Mouse (Mus musculus) E14TG2a.4 (cell line): Measurements from ENCODE around the gene Nt5dc3.

Experiments
- CTCF ChIP-seq: conservative IDR thresholded peaks from 2 replicates; pipeline ENCODE4 v1.5.1; 2014; ENCODE audit warnings: low read length
- POU5F1 ChIP-seq: IDR thresholded peaks from 2 replicates; pipeline ENCODE4 v1.6.1; 2014; ENCODE audit warnings: low read length, borderline replicate concordance

DNA sequence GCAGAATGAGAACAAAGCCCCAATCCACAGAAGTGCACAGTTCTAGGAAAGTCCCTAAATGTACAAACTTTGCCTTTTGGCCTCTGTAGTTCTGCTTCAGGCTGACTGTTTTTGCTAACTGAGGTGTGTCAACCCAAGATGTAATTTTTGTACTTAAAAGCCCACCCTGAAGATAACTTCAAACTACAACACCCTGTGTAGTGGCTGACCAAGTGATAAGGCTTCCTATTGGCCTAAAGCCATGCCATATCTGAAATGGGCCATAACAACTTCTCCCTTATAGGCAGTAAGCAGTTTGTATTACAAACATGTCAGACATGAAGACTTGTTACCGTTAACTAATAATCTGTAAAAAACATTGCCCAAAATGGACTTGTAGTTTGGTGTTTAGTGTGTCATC is 21.1 kb upstream of the Nt5dc3 start:
- no peak for TF ChIP-seq CTCF
- TF ChIP-seq POU5F1, result no peak
